Mouse (Mus musculus) C2C12 (cell line): ENCODE data around the gene Xlr4b. TPM values are rescaled to one million over a fixed set of nuclear protein-coding genes. Genes with fewer than 3 reads are reported as not detected.
"Not testable (repeated sequence)": the region's sequence is repeated elsewhere in the genome, so short reads cannot be mapped to it uniquely, and the experiment has no call there.

Experiments used
- H3K27me3 ChIP-seq: one replicate; pipeline ENCODE4 v1.6.1; 2011; ENCODE audit not compliant: control insufficient read depth, insufficient read depth, insufficient read length
- H3K36me3 ChIP-seq: one replicate; pipeline ENCODE4 v1.6.1; 2011; ENCODE audit not compliant: control insufficient read depth, insufficient read depth
- H3K4me3 ChIP-seq: one replicate; pipeline ENCODE4 v1.5.1; 2011; ENCODE audit warnings: mild to moderate bottlenecking, control low read depth; ENCODE audit not compliant: poor library complexity, insufficient read depth, severe bottlenecking
- H3K79me2 ChIP-seq: one replicate; pipeline ENCODE4 v1.6.1; 2011; ENCODE audit not compliant: control insufficient read depth, insufficient read depth
- H3K79me3 ChIP-seq: one replicate; pipeline ENCODE4 v1.6.1; 2011; ENCODE audit warnings: low read depth, control low read depth
- H3ac ChIP-seq: one replicate; pipeline ENCODE3; 2011; ENCODE audit warnings: low read depth; ENCODE audit not compliant: control insufficient read depth, insufficient read length
- CEBPB ChIP-seq: IDR thresholded peaks from one replicate; pipeline ENCODE4 v1.6.1; 2011; ENCODE audit warnings: low read depth, mild to moderate bottlenecking, control low read depth, moderate library complexity
- CTCF ChIP-seq: IDR thresholded peaks from one replicate; pipeline ENCODE4 v1.5.1; 2011; ENCODE audit not compliant: control insufficient read depth, insufficient read depth, insufficient read length
- FOSL1 ChIP-seq: IDR thresholded peaks from one replicate; pipeline ENCODE4 v1.8.0; 2011; ENCODE audit warnings: mild to moderate bottlenecking, low read length; ENCODE audit not compliant: poor library complexity, insufficient read depth, severe bottlenecking
- MAX ChIP-seq: IDR thresholded peaks from one replicate; pipeline ENCODE4 v1.6.1; 2011; ENCODE audit warnings: mild to moderate bottlenecking, control low read depth
- MYOD1 ChIP-seq: IDR thresholded peaks from one replicate; pipeline ENCODE4 v1.6.1; 2011; ENCODE audit warnings: low read depth; ENCODE audit not compliant: control insufficient read depth, insufficient read length
- MYOG ChIP-seq: IDR thresholded peaks from one replicate; pipeline ENCODE4 v1.6.1; 2011; ENCODE audit not compliant: control insufficient read depth, insufficient read length; ENCODE audit errors: extremely low read depth
- USF1 ChIP-seq: IDR thresholded peaks from one replicate; pipeline ENCODE4 v1.6.1; 2011; ENCODE audit warnings: low read depth, mild to moderate bottlenecking, control low read depth, moderate library complexity
- long read RNA-seq, 2 experiments: library from polyadenylated mRNA; unstranded; transcript quantifications; one replicate each; pipeline ENCODE4 v2.0.0; 2019 to 2020
- polyA plus RNA-seq: library from polyadenylated mRNA; unstranded; fragments of >200 nt; fragmentation: generic; extraction: Trizol; gene quantifications from one replicate; pipeline ENCODE4 v1.2.1, GENCODE M21; 2012; ENCODE audit warnings: missing spikeins

Gene Xlr4b
- polyA plus RNA-seq: 0.09 TPM
- long read RNA-seq, experiment 1: 0 reads
- long read RNA-seq, experiment 2: 0 reads

- not testable (repeated sequence) for H3K4me3 ChIP-seq, H3K27me3 ChIP-seq, H3ac ChIP-seq, H3K36me3 ChIP-seq, H3K79me2 ChIP-seq, H3K79me3 ChIP-seq
These were observed at the start of gene Xlr4b for GRCm38 (mm10) chrX:73213819-73214564. TSS of gene Xlr4b (plus strand) at chrX:73214333.

GRCm38 (mm10) chrX:73176889-73177288, 37.2 kb upstream of the Xlr4b start, which contains the start of gene Spin2d:
TSS of gene Spin2d (minus strand) at chrX:73176989.
- not testable (repeated sequence) for H3K4me3 ChIP-seq, H3K79me2 ChIP-seq, H3ac ChIP-seq

DNA sequence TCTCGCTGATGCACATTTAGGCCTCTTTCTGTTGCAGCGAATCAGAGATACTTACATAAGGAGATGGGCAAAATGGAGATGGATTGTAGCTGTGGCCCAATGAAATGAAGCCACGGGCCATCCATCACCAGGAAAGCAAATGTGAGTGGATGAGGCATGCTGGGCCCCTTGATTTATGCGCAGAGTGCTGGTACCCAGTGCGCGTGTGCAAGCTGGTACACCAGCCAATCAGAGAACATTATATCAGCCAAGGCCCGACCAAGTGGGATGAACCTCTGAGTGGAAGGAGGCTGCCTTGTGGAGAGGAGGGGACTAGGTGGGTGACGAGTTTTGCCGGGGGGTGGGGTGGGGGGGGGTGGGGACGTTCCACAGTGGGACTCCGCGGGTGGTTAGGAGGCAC, 22.2 kb upstream of the Xlr4b start, which contains the start of gene Xlr3b:
Gene Xlr3b (plus strand): TSS at position 274 of the 400 bp plus-strand sequence.
- not testable (repeated sequence) for H3K4me3 ChIP-seq, H3K27me3 ChIP-seq, H3K79me2 ChIP-seq, H3K36me3 ChIP-seq, H3ac ChIP-seq, H3K79me3 ChIP-seq

More at GRCm38 (mm10) chrX:73176889-73177288, 37.2 kb upstream of the Xlr4b start, which contains the start of gene Spin2d:
- H3K27me3 ChIP-seq, H3K79me3 ChIP-seq, H3K36me3 ChIP-seq: not testable (repeated sequence)

GRCm38 (mm10) chrX:73225365-73225764, 11.2 kb downstream of the Xlr4b start:
- no peaks in the 10 kb centered on the region for H3K79me3 ChIP-seq
- H3K27me3 ChIP-seq: no peaks in the 10 kb centered on the region
- no peaks in the 10 kb centered on the region for H3K79me2 ChIP-seq
- no peak overlapping the region for H3ac ChIP-seq
- H3K36me3 ChIP-seq: no peaks in the 10 kb centered on the region
- TF ChIP-seq MYOD1 (no peak), MYOG (no peak), FOSL1 (no peak), CTCF (no peak), USF1 (no peak), MAX (no peak), CEBPB (no peak)
- no peak overlapping the region for H3K4me3 ChIP-seq

- peak within 1 kb of the TSS; percentile 31 for H3K4me3 ChIP-seq
- H3K79me3 ChIP-seq: no peaks in the 10 kb centered on the region
- peak within 1 kb of the TSS; percentile 74 for H3ac ChIP-seq
- TF ChIP-seq MYOD1: no peak
- no peak for TF ChIP-seq MYOG
- no peak for TF ChIP-seq CEBPB
- no peak for TF ChIP-seq MAX
- TF ChIP-seq FOSL1: no peak
- no peak for TF ChIP-seq USF1
- TF ChIP-seq CTCF: no peak
- H3K79me2 ChIP-seq: no peaks in the 10 kb centered on the region
- H3K36me3 ChIP-seq: no peaks in the 10 kb centered on the region
- no peaks in the 10 kb centered on the region for H3K27me3 ChIP-seq
These were observed 13.9 kb downstream of the Xlr4b start, which contains the start of gene F8a for GRCm38 (mm10) chrX:73227914-73228605. TSS of gene F8a (plus strand) at chrX:73228291.

DNA sequence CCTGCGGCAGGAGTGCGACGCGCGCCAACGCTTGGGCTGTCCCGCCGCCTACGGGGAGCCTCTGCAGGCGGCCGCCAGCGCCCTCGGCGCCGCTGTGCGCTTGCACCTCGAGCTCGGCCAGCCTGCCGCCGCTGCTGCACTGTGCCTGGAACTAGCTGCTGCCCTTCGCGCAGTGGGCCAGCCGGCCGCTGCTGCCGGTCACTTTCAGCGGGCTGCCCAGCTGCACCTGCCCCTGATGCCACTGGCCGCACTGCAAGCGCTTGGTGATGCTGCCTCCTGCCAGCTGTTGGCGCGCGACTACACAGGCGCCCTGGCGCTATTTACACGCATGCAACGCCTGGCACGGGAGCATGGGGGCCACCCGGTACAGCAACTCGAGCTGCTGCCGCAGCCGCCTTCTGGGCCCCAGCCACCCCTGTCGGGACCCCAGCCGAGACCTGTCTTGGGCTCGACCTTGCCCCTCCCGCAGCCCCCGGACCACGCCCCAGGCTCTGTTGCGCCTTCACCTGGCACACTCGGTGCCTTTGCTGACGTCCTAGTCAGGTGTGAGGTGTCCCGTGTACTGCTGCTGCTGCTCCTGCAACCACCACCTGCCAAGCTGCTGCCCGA, 14.6 kb downstream of the Xlr4b start:
- Histone ChIP-seq H3K27me3 (no peaks in the 10 kb centered on the region), H3K79me3 (no peaks in the 10 kb centered on the region), H3K79me2 (no peaks in the 10 kb centered on the region), H3K4me3 (peak overlapping the region; percentile 31), H3K36me3 (no peaks in the 10 kb centered on the region), H3ac (peak overlapping the region; percentile 74)
- TF ChIP-seq MYOD1 (no peak), CTCF (no peak)
